Mouse (Mus musculus) cortical plate, adult 2 months (tissue): ENCODE results near the gene 4931422A03Rik. TPM values are rescaled to one million over a fixed set of nuclear protein-coding genes. Genes with fewer than 3 reads are reported as not detected.
"Not testable (repeated sequence)": the region's sequence is repeated elsewhere in the genome, so short reads cannot be mapped to it uniquely, and the experiment has no call there.

Experiments
- H3K27ac ChIP-seq: fragments of 200-500 bp; 2 replicates; pipeline ENCODE4 v1.5.1; 2012; ENCODE audit warnings: low read length, control low read depth, inconsistent platforms; ENCODE audit not compliant: insufficient read depth
- H3K4me1 ChIP-seq: fragments of 200-500 bp; 2 replicates; pipeline ENCODE4 v1.6.1; 2011; ENCODE audit warnings: low read length; ENCODE audit not compliant: control insufficient read depth, insufficient read depth
- H3K4me3 ChIP-seq: fragments of 200-500 bp; 2 replicates; pipeline ENCODE4 v1.5.1; 2011; ENCODE audit warnings: mild to moderate bottlenecking, low read length, control low read depth; ENCODE audit not compliant: insufficient read depth
- CTCF ChIP-seq: fragments of 200-500 bp; IDR thresholded peaks from 2 replicates; pipeline ENCODE4 v1.5.1; 2011; ENCODE audit warnings: mild to moderate bottlenecking, control low read depth, low read length; ENCODE audit not compliant: insufficient read depth; ENCODE audit errors: extremely low read depth
- POLR2A ChIP-seq: fragments of 200-500 bp; IDR thresholded peaks from 2 replicates; pipeline ENCODE4 v1.6.1; 2011; ENCODE audit warnings: mild to moderate bottlenecking, low read length, control low read depth; ENCODE audit not compliant: insufficient read depth; ENCODE audit errors: extremely low read depth
- polyA plus RNA-seq: library from polyadenylated mRNA; depleted of rRNA; stranded (reverse); fragments of >200 nt; gene quantifications from 2 replicates; pipeline ENCODE4 v1.2.3, GENCODE M21; 2012

4931422A03Rik gene
- polyA plus RNA-seq, 1 experiment, result not detected

GRCm38 (mm10) chr2:103992618-103993332 lies 35.4 kb downstream of the 4931422A03Rik start:
- Histone ChIP-seq H3K4me1 (no peaks in the 10 kb centered on the region), H3K27ac (no peak overlapping the region), H3K4me3 (no peak overlapping the region)
- TF ChIP-seq CTCF, result no peak
- TF ChIP-seq POLR2A, result no peak

GRCm38 (mm10) chr2:103992162-103992561 lies 36.0 kb downstream of the 4931422A03Rik start:
- TF ChIP-seq CTCF (no peak), POLR2A (no peak)
- no peaks in the 10 kb centered on the region for H3K4me1 ChIP-seq
- H3K4me3 ChIP-seq, result no peak overlapping the region
- H3K27ac ChIP-seq, result no peak overlapping the region

GRCm38 (mm10) chr2:103991303-103991702 lies 36.9 kb downstream of the 4931422A03Rik start:
- no peak for TF ChIP-seq POLR2A
- no peak for TF ChIP-seq CTCF
- Histone ChIP-seq H3K4me3 (no peak overlapping the region), H3K4me1 (no peaks in the 10 kb centered on the region), H3K27ac (no peak overlapping the region)

GRCm38 (mm10) chr2:103989724-103990123 lies 38.4 kb downstream of the 4931422A03Rik start:
- TF ChIP-seq CTCF, result no peak
- no peak for TF ChIP-seq POLR2A
- H3K4me1 ChIP-seq, result no peaks in the 10 kb centered on the region
- H3K27ac ChIP-seq, result no peak overlapping the region
- H3K4me3 ChIP-seq, result no peak overlapping the region

GRCm38 (mm10) chr2:103987595-103987994 lies 40.6 kb downstream of the 4931422A03Rik start:
- H3K4me3 ChIP-seq, H3K4me1 ChIP-seq, H3K27ac ChIP-seq: not testable (repeated sequence)

- no peak for TF ChIP-seq CTCF
- TF ChIP-seq POLR2A, result no peak
- Histone ChIP-seq H3K4me1 (no peaks in the 10 kb centered on the region), H3K4me3 (no peak overlapping the region), H3K27ac (no peak overlapping the region)
These were observed 45.0 kb downstream of the 4931422A03Rik start for GRCm38 (mm10) chr2:103983146-103983545.

- TF ChIP-seq CTCF, result peak; percentile 76
- TF ChIP-seq POLR2A, result no peak
- no peak overlapping the region for H3K27ac ChIP-seq
- no peaks in the 10 kb centered on the region for H3K4me1 ChIP-seq
- H3K4me3 ChIP-seq, result no peak overlapping the region
These were observed 45.9 kb downstream of the 4931422A03Rik start for GRCm38 (mm10) chr2:103982250-103982649.

GRCm38 (mm10) chr2:103977716-103978115 lies 50.4 kb downstream of the 4931422A03Rik start:
- Histone ChIP-seq H3K4me3 (no peak overlapping the region), H3K4me1 (no peaks in the 10 kb centered on the region), H3K27ac (no peak overlapping the region)
- TF ChIP-seq POLR2A (no peak), CTCF (no peak)

- H3K4me1 ChIP-seq, result no peaks in the 10 kb centered on the region
- H3K27ac ChIP-seq, result no peak overlapping the region
- no peak overlapping the region for H3K4me3 ChIP-seq
- TF ChIP-seq CTCF (no peak), POLR2A (no peak)
These were observed 50.9 kb downstream of the 4931422A03Rik start for GRCm38 (mm10) chr2:103977216-103977615.

GRCm38 (mm10) chr2:103975904-103976303 lies 52.3 kb downstream of the 4931422A03Rik start:
- Histone ChIP-seq H3K4me3 (no peak overlapping the region), H3K27ac (no peak overlapping the region), H3K4me1 (no peaks in the 10 kb centered on the region; the same call in 1 of the 2 replicates)
- TF ChIP-seq POLR2A (no peak), CTCF (no peak)
